Mouse (Mus musculus) hindbrain, embryonic 10.5 days (tissue): ENCODE results near the gene Mfap4. TPM values are rescaled to one million over a fixed set of nuclear protein-coding genes. Genes with fewer than 3 reads are reported as not detected.

ENCODE experiments used
- DNase-seq: peaks from one replicate; pipeline ENCODE4 v3.0.0-alpha.2; 2017; ENCODE audit warnings: low spot score
- H3K27ac ChIP-seq: fragments of 300-500 bp; sonication (generic); 2 replicates; pipeline ENCODE4 v1.5.1; 2016; ENCODE audit warnings: mild to moderate bottlenecking, moderate library complexity
- H3K27me3 ChIP-seq: fragments of 300-500 bp; sonication (generic); 2 replicates; pipeline ENCODE4 v1.6.1; 2016; ENCODE audit warnings: mild to moderate bottlenecking; ENCODE audit not compliant: poor library complexity, insufficient read depth, severe bottlenecking
- H3K36me3 ChIP-seq: fragments of 300-500 bp; sonication (generic); 2 replicates; pipeline ENCODE4 v1.6.1; 2016; ENCODE audit warnings: mild to moderate bottlenecking, moderate library complexity
- H3K4me1 ChIP-seq: fragments of 300-500 bp; sonication (generic); replicated peaks from 2 replicates; pipeline ENCODE4 v1.6.1; 2016; ENCODE audit warnings: mild to moderate bottlenecking
- H3K4me3 ChIP-seq: fragments of 300-500 bp; sonication (generic); 2 replicates; pipeline ENCODE4 v1.5.1; 2016; ENCODE audit warnings: mild to moderate bottlenecking, moderate library complexity
- H3K9me3 ChIP-seq: fragments of 300-500 bp; sonication (generic); 2 replicates; pipeline ENCODE4 v1.6.1; 2016; ENCODE audit warnings: mild to moderate bottlenecking, moderate library complexity
- WGBS: fragments of 180-500 bp; shearing (Covaris S2); methylation state at CpG from one replicate; pipeline ENCODE4 v1.1.7; 2016; 5-methylcytosine and 5-hydroxymethylcytosine counted together
- polyA plus RNA-seq: library from polyadenylated mRNA; unstranded; fragments of >200 nt; fragmentation: Nextera tagmentation; extraction: Ambion mirVana; gene quantifications from 2 replicates; pipeline ENCODE4 v1.2.1, GENCODE M21; 2016

Gene Mfap4
- polyA plus RNA-seq, 1 experiment from 2014 or later, result 78.2 TPM

DNA sequence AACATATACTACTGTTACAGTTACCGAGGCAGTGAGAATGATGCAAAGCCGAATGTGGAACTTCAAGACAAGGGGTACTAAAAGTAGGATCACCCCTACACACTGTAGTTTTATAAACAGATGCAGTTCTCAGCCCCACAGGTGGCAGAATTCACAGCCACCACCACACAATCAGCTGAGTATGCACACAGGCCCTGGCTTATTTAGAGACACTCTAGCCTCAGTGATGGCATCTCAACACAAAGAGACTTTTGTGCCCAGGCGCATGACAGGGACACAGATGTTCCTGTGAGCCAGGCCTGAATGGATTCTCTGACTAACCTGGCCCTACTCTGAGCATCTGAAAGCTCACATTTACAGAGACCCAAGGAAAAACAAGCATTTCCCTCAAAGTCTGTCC lies 52.1 kb downstream of the Mfap4 start:
- H3K36me3 ChIP-seq, result peaks cover 52% of the 10 kb centered on the region
- H3K9me3 ChIP-seq, result no peaks in the 10 kb centered on the region
- H3K4me3 ChIP-seq, result no peak overlapping the region
- no peaks in the 10 kb centered on the region for H3K27me3 ChIP-seq
- H3K27ac ChIP-seq, result no peak overlapping the region
- no peak for DNase-seq
- H3K4me1 ChIP-seq, result peaks cover 32% of the 10 kb centered on the region
- 89% methylated on average over 3 of the region's 3 CpGs for WGBS

Other genes with a start within 250 kb of the Mfap4 start
- gene Aldh3a2, start 218.0 kb upstream of the Mfap4 start, polyA plus RNA-seq, result 22.6 and 23.6 TPM in 2 replicates
- gene Slc47a2, start 142.6 kb upstream of the Mfap4 start, polyA plus RNA-seq, result not detected in 2 replicates
- gene Slc47a1, start 107.1 kb upstream of the Mfap4 start, polyA plus RNA-seq, result 0.05 and 0.10 TPM in 2 replicates
- 0.62 and 1.1 TPM in 2 replicates for gene Rnf112, start 31.3 kb upstream of the Mfap4 start, polyA plus RNA-seq
- 99.5 and 107 TPM in 2 replicates for gene Mapk7, start 9.0 kb downstream of the Mfap4 start, polyA plus RNA-seq
- gene B9d1, start 19.7 kb downstream of the Mfap4 start, polyA plus RNA-seq, result 51.9 and 54.7 TPM in 2 replicates
- 23.3 and 25.7 TPM in 2 replicates for gene Epn2, start 94.3 kb downstream of the Mfap4 start, polyA plus RNA-seq
- gene Grap, start 167.8 kb downstream of the Mfap4 start, polyA plus RNA-seq, result 7.8 and 8.6 TPM in 2 replicates
- 0.68 and 1.8 TPM in 2 replicates for gene Fam83g, start 198.7 kb downstream of the Mfap4 start, polyA plus RNA-seq
- 0.09 TPM in 1 of 2 replicates, not detected in the other for gene Slc5a10, start 235.4 kb downstream of the Mfap4 start, polyA plus RNA-seq